Comparison of ENCODE assay signal across 8 mouse cellular contexts in the genomic region with DNA sequence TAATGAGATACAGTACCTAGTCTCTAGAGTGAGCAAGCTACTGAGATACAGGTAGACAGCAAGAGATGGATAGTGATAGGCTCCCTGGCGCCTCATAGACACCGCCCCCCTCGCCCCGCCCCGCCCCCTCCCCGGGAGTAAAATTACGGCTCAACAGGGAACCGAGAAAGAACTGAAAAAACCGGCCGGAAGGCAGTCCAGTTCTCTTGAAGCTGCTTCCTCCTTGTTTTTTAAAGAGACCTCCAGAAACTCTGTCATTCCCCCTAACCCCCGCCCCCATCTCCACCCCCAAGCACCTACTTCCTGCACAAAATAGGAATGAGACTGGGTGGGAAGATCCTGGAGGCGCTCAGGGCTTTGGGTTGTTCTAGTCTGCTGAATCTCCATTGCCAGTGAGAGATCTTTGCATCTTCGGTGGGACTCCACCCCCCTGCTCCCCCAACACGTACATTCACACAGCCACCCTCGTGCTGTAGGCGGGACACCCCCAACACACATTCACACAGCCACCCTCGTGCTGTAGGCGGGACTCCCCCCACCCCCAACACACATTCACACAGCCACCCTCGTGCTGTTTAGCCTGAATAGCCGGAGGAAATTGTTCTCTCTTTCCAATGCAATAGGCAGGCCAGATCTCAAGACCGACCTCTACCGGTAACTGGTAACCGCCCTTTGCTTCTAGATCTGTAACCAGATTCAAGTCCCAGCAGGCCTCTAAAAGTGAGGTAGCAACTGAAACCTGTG. TPM values are rescaled to one million over a fixed set of nuclear protein-coding genes. Genes with fewer than 3 reads are reported as not detected.
DNase-seq lines count a peak whose midpoint lies in the region; ATAC-seq and TF ChIP-seq lines count a peak whose summit lies in the region.

No protein-coding gene starts in this region.

- peak; percentile 73 for ATAC-seq in erythroblast, adult 5-6 weeks (replicated peaks; ENCODE audit: low FRiP score, poor library complexity, severe bottlenecking)
- peak; percentile 90 for ATAC-seq in kidney, embryonic 14.5 days (ENCODE audit: low FRiP score, low TSS enrichment)
- peak; percentile 75 for ATAC-seq in limb, embryonic 15.5 days (ENCODE audit: insufficient number of reproducible peaks, low FRiP score, low TSS enrichment, low read depth)
- peak; percentile 87 for ATAC-seq in midbrain, postnatal 0 days (ENCODE audit: low FRiP score)

- H3K36me3 ChIP-seq in heart, embryonic 10.5 days, result no peaks in the 10 kb centered on the region
- H3K36me3 ChIP-seq in kidney, embryonic 14.5 days (ENCODE audit: control insufficient read depth, insufficient read depth, low read length), result no peaks in the 10 kb centered on the region
- H3K36me3 ChIP-seq in limb, embryonic 15.5 days, result no peaks in the 10 kb centered on the region
- no peaks in the 10 kb centered on the region for H3K36me3 ChIP-seq in midbrain, postnatal 0 days (ENCODE audit: insufficient read depth, low read length)

- peak overlapping the region; percentile 61 for H3K4me3 ChIP-seq in heart, embryonic 10.5 days
- peak overlapping the region; percentile 38 for H3K4me3 ChIP-seq in kidney, embryonic 14.5 days (ENCODE audit: low read length)
- H3K4me3 ChIP-seq in limb, embryonic 15.5 days, result peak overlapping the region; percentile 43
- H3K4me3 ChIP-seq in midbrain, postnatal 0 days (ENCODE audit: low read depth, low read length), result peak overlapping the region; percentile 37

- peak; percentile 71 for TF ChIP-seq CTCF in midbrain, postnatal 0 days (IDR thresholded peaks at IDR 0.05)

- WGBS in heart, embryonic 10.5 days, result 1% methylated on average over 23 of the region's 23 CpGs
- 1% methylated on average over 23 of the region's 23 CpGs for WGBS in kidney, embryonic 14.5 days
- 2% methylated on average over 23 of the region's 23 CpGs for WGBS in limb, embryonic 15.5 days
- 1% methylated on average over 22 of the region's 23 CpGs for WGBS in midbrain, postnatal 0 days

- peak overlapping the region; percentile 50 for H3K4me2 ChIP-seq in kidney, embryonic 14.5 days (replicated peaks; ENCODE audit: low read depth, low read length)
- peak overlapping the region; percentile 72 for H3K4me2 ChIP-seq in limb, embryonic 15.5 days
- H3K4me2 ChIP-seq in midbrain, postnatal 0 days (ENCODE audit: low read depth, low read length, poor library complexity, severe bottlenecking), result peak overlapping the region; percentile 67

- peaks cover 21% of the 10 kb centered on the region for H3K4me1 ChIP-seq in heart, embryonic 10.5 days
- H3K4me1 ChIP-seq in kidney, embryonic 14.5 days (ENCODE audit: control insufficient read depth, insufficient read depth, low read length), result no peaks in the 10 kb centered on the region
- H3K4me1 ChIP-seq in limb, embryonic 15.5 days, result peaks cover 6% of the 10 kb centered on the region; the same call in 1 of the 2 replicates
- H3K4me1 ChIP-seq in midbrain, postnatal 0 days (ENCODE audit: insufficient read depth, low read length), result no peaks in the 10 kb centered on the region

- DNase-seq in B cell, adult 2 months, result peak; percentile 87 to 90
- peak; percentile 77 for DNase-seq in brain, adult 2 months (ENCODE audit: low read depth, low spot score)
- peak; percentile 90 for DNase-seq in heart, embryonic 10.5 days (ENCODE audit: low spot score)
- peak; percentile 79 for DNase-seq in midbrain, postnatal 0 days (ENCODE audit: low spot score)
- DNase-seq in spleen, postnatal 14 days (ENCODE audit: low spot score in 2 of 2), result peak; percentile 40 to 53

- H3K9me3 ChIP-seq in heart, embryonic 10.5 days, result no peaks in the 10 kb centered on the region
- H3K9me3 ChIP-seq in kidney, embryonic 14.5 days (ENCODE audit: control insufficient read depth, low read length), result no peaks in the 10 kb centered on the region
- no peaks in the 10 kb centered on the region for H3K9me3 ChIP-seq in limb, embryonic 15.5 days
- H3K9me3 ChIP-seq in midbrain, postnatal 0 days (ENCODE audit: low read length), result no peaks in the 10 kb centered on the region

- peak overlapping the region; percentile 92 for H3K27ac ChIP-seq in heart, embryonic 10.5 days
- peak overlapping the region; percentile 93 for H3K27ac ChIP-seq in kidney, embryonic 14.5 days (ENCODE audit: low read depth, low read length)
- H3K27ac ChIP-seq in limb, embryonic 15.5 days, result peak overlapping the region; percentile 92
- H3K27ac ChIP-seq in midbrain, postnatal 0 days (ENCODE audit: low read depth, low read length), result peak overlapping the region; percentile 77

- H3K27me3 ChIP-seq in heart, embryonic 10.5 days (ENCODE audit: insufficient read depth, poor library complexity, severe bottlenecking), result no peaks in the 10 kb centered on the region
- no peaks in the 10 kb centered on the region for H3K27me3 ChIP-seq in kidney, embryonic 14.5 days (ENCODE audit: control insufficient read depth, insufficient read depth, low read length)
- no peaks in the 10 kb centered on the region for H3K27me3 ChIP-seq in limb, embryonic 15.5 days
- H3K27me3 ChIP-seq in midbrain, postnatal 0 days (ENCODE audit: insufficient read depth, low read length), result no peaks in the 10 kb centered on the region

- H3K9ac ChIP-seq in kidney, embryonic 14.5 days (ENCODE audit: low read depth, low read length), result peak overlapping the region; percentile 60
- H3K9ac ChIP-seq in limb, embryonic 15.5 days, result 0 out of 2 replicates have a peak overlapping the region, but pooled peaks have one; percentile 15
- H3K9ac ChIP-seq in midbrain, postnatal 0 days (replicated peaks; ENCODE audit: low read length, poor library complexity, severe bottlenecking), result peak overlapping the region; percentile 39; the same call in 1 of the 2 replicates

RNA-seq across cellular contexts. Expression of gene Pds5a, which starts 26.4 kb away (rescaled TPM):
- total RNA-seq in erythroblast, adult 5-6 weeks (2015; ENCODE audit: low replicate concordance), result 53.1 and 90.5 TPM in 2 replicates
- 94.4 and 98.8 TPM in 2 replicates for total RNA-seq in erythroblast, adult 5-6 weeks (2017; ENCODE audit: low replicate concordance)
- polyA plus RNA-seq in heart, embryonic 10.5 days (2016; fragmentation: Nextera tagmentation; extraction: Ambion mirVana), result 53.6 and 69.2 TPM in 2 replicates
- polyA plus RNA-seq in kidney, embryonic 14.5 days (2014; fragmentation: Nextera tagmentation; extraction: Ambion mirVana), result 64.5 and 112 TPM in 2 replicates
- polyA plus RNA-seq in limb, embryonic 15.5 days (2015; fragmentation: Nextera tagmentation; extraction: Ambion mirVana), result 44.2 and 54.2 TPM in 2 replicates
- 66.5 and 78.7 TPM in 2 replicates for total RNA-seq in midbrain, postnatal 0 days (2014; rRNA removed)
- 16.5 and 21.2 TPM in 2 replicates for polyA plus RNA-seq in midbrain, postnatal 0 days (2015; fragmentation: Nextera tagmentation; extraction: Ambion mirVana)

RNA-seq across cellular contexts. Expression of gene N4bp2, which starts 38.8 kb away (rescaled TPM):
- total RNA-seq in erythroblast, adult 5-6 weeks (2015; ENCODE audit: low replicate concordance), result 6.0 and 23.2 TPM in 2 replicates
- 14.5 and 18.7 TPM in 2 replicates for total RNA-seq in erythroblast, adult 5-6 weeks (2017; ENCODE audit: low replicate concordance)
- polyA plus RNA-seq in heart, embryonic 10.5 days (2016; fragmentation: Nextera tagmentation; extraction: Ambion mirVana), result 31.6 and 33.1 TPM in 2 replicates
- polyA plus RNA-seq in kidney, embryonic 14.5 days (2014; fragmentation: Nextera tagmentation; extraction: Ambion mirVana), result 34.1 and 57.3 TPM in 2 replicates
- 20.9 and 23.0 TPM in 2 replicates for polyA plus RNA-seq in limb, embryonic 15.5 days (2015; fragmentation: Nextera tagmentation; extraction: Ambion mirVana)
- 33.0 and 48.9 TPM in 2 replicates for total RNA-seq in midbrain, postnatal 0 days (2014; rRNA removed)
- polyA plus RNA-seq in midbrain, postnatal 0 days (2015; fragmentation: Nextera tagmentation; extraction: Ambion mirVana), result 9.3 and 12.0 TPM in 2 replicates

Comparison
In these comparisons a context has a peak if more than half of its experiments do, and no peak if none do; other contexts are left out.
1. Peak in every context shown above with its lines: DNase-seq, ATAC-seq, H3K4me3 ChIP-seq and H3K27ac ChIP-seq.